Comparison of ENCODE assay signal across 12 mouse cellular contexts in genomic region chr15:12376491-12377069, GRCm38 (mm10). TPM values are rescaled to one million over a fixed set of nuclear protein-coding genes. Genes with fewer than 3 reads are reported as not detected.
A peak's percentile ranks its signal among the peaks of the same experiment; 100 is the strongest.
DNase-seq lines count a peak whose midpoint lies in the region; ATAC-seq lines count a peak whose summit lies in the region.
"Had no signal": no experiment of that assay in that cellular context is flagged by ENCODE, and none has a peak within 500 bp of the region (broad histone marks: within the 10 kb centered on the region; RNA-seq: fewer than 3 reads in every experiment).

No protein-coding gene starts in this region.

- DNase-seq in forebrain, embryonic 14.5 days (ENCODE audit: low spot score), result no peak
- peak; percentile 70 for DNase-seq in MEL-GATA-1-ER (ENCODE audit: extremely low read depth, low read depth)
- DNase-seq in gastrocnemius, adult 18-20 months (ENCODE audit: low spot score), result no peak
- DNase-seq in kidney, adult 9 months, result no peak
- DNase-seq: adrenal gland, adult 2 months; cerebellum, adult 18-20 months had no signal

- H3K27me3 ChIP-seq in forebrain, embryonic 12.5 days, result peaks cover 15% of the 10 kb centered on the region
- no peaks in the 10 kb centered on the region for H3K27me3 ChIP-seq in forebrain, embryonic 14.5 days (replicated peaks; ENCODE audit: control insufficient read depth, insufficient read depth, low read length)
- no peaks in the 10 kb centered on the region for H3K27me3 ChIP-seq in kidney, embryonic 15.5 days
- H3K27me3 ChIP-seq in kidney, embryonic 16.5 days (ENCODE audit: insufficient read depth, low read length), result no peaks in the 10 kb centered on the region

- H3K4me1 ChIP-seq in forebrain, embryonic 12.5 days, result peaks cover 13% of the 10 kb centered on the region
- H3K4me1 ChIP-seq in forebrain, embryonic 14.5 days (ENCODE audit: control insufficient read depth, insufficient read depth, low read length), result no peaks in the 10 kb centered on the region; the same call in 1 of the 2 replicates
- H3K4me1 ChIP-seq in kidney, embryonic 15.5 days, result peaks cover 40% of the 10 kb centered on the region
- peaks cover 32% of the 10 kb centered on the region for H3K4me1 ChIP-seq in kidney, embryonic 16.5 days (ENCODE audit: insufficient read depth, low read length)

- H3K9me3 ChIP-seq in forebrain, embryonic 12.5 days, result no peaks in the 10 kb centered on the region
- H3K9me3 ChIP-seq in forebrain, embryonic 14.5 days (replicated peaks; ENCODE audit: control insufficient read depth, low read length), result no peaks in the 10 kb centered on the region
- no peaks in the 10 kb centered on the region for H3K9me3 ChIP-seq in kidney, embryonic 15.5 days (replicated peaks)
- no peaks in the 10 kb centered on the region for H3K9me3 ChIP-seq in kidney, embryonic 16.5 days (ENCODE audit: low read length)
- H3K9me3 ChIP-seq: embryonic facial prominence, embryonic 13.5 days; megakaryocyte, embryonic 14.5 days had no signal

- WGBS in forebrain, embryonic 12.5 days, result 44% methylated on average over 13 of the region's 13 CpGs
- WGBS in forebrain, embryonic 14.5 days, result 43% methylated on average over 13 of the region's 13 CpGs
- WGBS in kidney, embryonic 15.5 days, result 55% methylated on average over 13 of the region's 13 CpGs
- WGBS in kidney, embryonic 16.5 days, result 53% methylated on average over 13 of the region's 13 CpGs

- peak overlapping the region; percentile 56; the same call in 1 of the 2 replicates for H3K4me2 ChIP-seq in forebrain, embryonic 12.5 days
- H3K4me2 ChIP-seq in forebrain, embryonic 14.5 days (ENCODE audit: low read length), result no peak overlapping the region; the same call in 1 of the 2 replicates
- H3K4me2 ChIP-seq in kidney, embryonic 15.5 days, result no peak overlapping the region
- H3K4me2 ChIP-seq in kidney, embryonic 16.5 days (replicated peaks; ENCODE audit: low read depth, low read length), result no peak overlapping the region

- H3K36me3 ChIP-seq in forebrain, embryonic 12.5 days (replicated peaks), result no peaks in the 10 kb centered on the region
- H3K36me3 ChIP-seq in forebrain, embryonic 14.5 days (ENCODE audit: control insufficient read depth, insufficient read depth, low read length), result no peaks in the 10 kb centered on the region
- H3K36me3 ChIP-seq in kidney, embryonic 15.5 days, result peaks cover 26% of the 10 kb centered on the region
- H3K36me3 ChIP-seq in kidney, embryonic 16.5 days (ENCODE audit: insufficient read depth, low read length), result peaks cover 7% of the 10 kb centered on the region

- H3K9ac ChIP-seq in forebrain, embryonic 12.5 days, result no peak overlapping the region
- H3K9ac ChIP-seq in forebrain, embryonic 14.5 days (ENCODE audit: low read length), result no peak overlapping the region
- no peak overlapping the region for H3K9ac ChIP-seq in kidney, embryonic 15.5 days
- no peak overlapping the region for H3K9ac ChIP-seq in kidney, embryonic 16.5 days (replicated peaks; ENCODE audit: low read length)

- H3K4me3 ChIP-seq in forebrain, embryonic 12.5 days (replicated peaks), result no peak overlapping the region
- no peak overlapping the region for H3K4me3 ChIP-seq in forebrain, embryonic 14.5 days (ENCODE audit: low read depth, low read length)
- H3K4me3 ChIP-seq in kidney, embryonic 15.5 days (replicated peaks), result no peak overlapping the region
- H3K4me3 ChIP-seq in kidney, embryonic 16.5 days (ENCODE audit: low read length), result no peak overlapping the region

- no peak overlapping the region for H3K27ac ChIP-seq in forebrain, embryonic 12.5 days
- H3K27ac ChIP-seq in forebrain, embryonic 14.5 days (ENCODE audit: low read depth, low read length), result no peak overlapping the region
- H3K27ac ChIP-seq in kidney, embryonic 15.5 days, result 0 out of 2 replicates have a peak overlapping the region, but pooled peaks have one; percentile 20
- no peak overlapping the region for H3K27ac ChIP-seq in kidney, embryonic 16.5 days (ENCODE audit: low read length)
- H3K27ac ChIP-seq: embryonic facial prominence, embryonic 13.5 days had no signal

- ATAC-seq in forebrain, embryonic 12.5 days (ENCODE audit: low FRiP score), result no peak
- no peak for ATAC-seq in forebrain, embryonic 14.5 days
- no peak for ATAC-seq in kidney, embryonic 15.5 days (replicated peaks; ENCODE audit: low FRiP score)
- no peak for ATAC-seq in kidney, embryonic 16.5 days (ENCODE audit: low FRiP score, low TSS enrichment)
- ATAC-seq in megakaryocyte, adult 5-6 weeks (ENCODE audit: poor library complexity, severe bottlenecking), result peak; percentile 14; the same call in 1 of the 2 replicates

RNA-seq across cellular contexts. Expression of gene 1810049J17Rik, which starts 54.9 kb away (rescaled TPM):
- polyA plus RNA-seq in forebrain, embryonic 12.5 days (2016; fragmentation: Nextera tagmentation; extraction: Ambion mirVana), result 1.1 TPM in 1 of 2 replicates, not detected in the other
- 1.2 and 1.6 TPM in 2 replicates for polyA plus RNA-seq in forebrain, embryonic 14.5 days (2014; fragmentation: Nextera tagmentation; extraction: Ambion mirVana)
- 1.2 TPM in 1 of 2 replicates, not detected in the other for polyA plus RNA-seq in kidney, embryonic 15.5 days (2015; fragmentation: Nextera tagmentation; extraction: Ambion mirVana)
- 0.71 and 0.72 TPM in 2 replicates for polyA plus RNA-seq in kidney, embryonic 16.5 days (2015; fragmentation: Nextera tagmentation; extraction: Ambion mirVana)
- total RNA-seq in megakaryocyte, adult 5-6 weeks (2015), result not detected in 2 replicates
- total RNA-seq in megakaryocyte, adult 5-6 weeks (2017), result not detected in 2 replicates
- total RNA-seq in gastrocnemius, adult 18-20 months (2021), result under 1 TPM; 0.76 to 0.78 TPM
- polyA plus RNA-seq: embryonic facial prominence, embryonic 13.5 days had no signal

RNA-seq across cellular contexts. Expression of gene Golph3, which starts 55.3 kb away (rescaled TPM):
- 85.3 and 88.5 TPM in 2 replicates for polyA plus RNA-seq in forebrain, embryonic 12.5 days (2016; fragmentation: Nextera tagmentation; extraction: Ambion mirVana)
- polyA plus RNA-seq in forebrain, embryonic 14.5 days (2014; fragmentation: Nextera tagmentation; extraction: Ambion mirVana), result 83.0 and 88.5 TPM in 2 replicates
- polyA plus RNA-seq in kidney, embryonic 15.5 days (2015; fragmentation: Nextera tagmentation; extraction: Ambion mirVana), result 84.5 and 90.9 TPM in 2 replicates
- polyA plus RNA-seq in kidney, embryonic 16.5 days (2015; fragmentation: Nextera tagmentation; extraction: Ambion mirVana), result 81.5 and 84.7 TPM in 2 replicates
- total RNA-seq in megakaryocyte, adult 5-6 weeks (2015), result 114 and 122 TPM in 2 replicates
- 91.6 and 103 TPM in 2 replicates for total RNA-seq in megakaryocyte, adult 5-6 weeks (2017)
- 10 to 100 TPM; 70.2 to 77.9 TPM for total RNA-seq in gastrocnemius, adult 18-20 months (2021)
